Mouse (Mus musculus): Measurements from ENCODE around the gene Actb.

- TF ChIP-seq CTCF (conservative IDR thresholded peaks at IDR 0.05; ENCODE audit: insufficient read depth, insufficient read length, low read depth, low read length), result no peak
- no peak for TF ChIP-seq POLR2A (IDR thresholded peaks at IDR 0.05; ENCODE audit: low read depth, low read length)
These were observed 24.6 kb downstream of the Actb start for GRCm38 (mm10) chr5:142881936-142882335.

Data from kidney, adult 2 months (tissue).